Mouse (Mus musculus) kidney, adult 2 months (tissue): ENCODE results near the gene Rpp14.

Experiments
- CTCF ChIP-seq: fragments of 200-500 bp; conservative IDR thresholded peaks from 2 replicates; pipeline ENCODE4 v1.5.1; 2011; ENCODE audit warnings: low read depth, mild to moderate bottlenecking, control low read depth, low read length, moderate library complexity, mixed read lengths; ENCODE audit not compliant: insufficient read depth, insufficient read length
- POLR2A ChIP-seq: fragments of 200-500 bp; IDR thresholded peaks from one replicate; pipeline ENCODE4 v1.6.1; 2011; ENCODE audit warnings: low read depth, low read length, control low read depth

- TF ChIP-seq CTCF (peak; percentile 97), POLR2A (no peak)
Measured at GRCm38 (mm10) chr14:8080165-8080679, at the start of gene Rpp14.
